ENCODE assay signal across 24 mouse cellular contexts in genomic region chr7:90277769-90278168, GRCm38 (mm10). TPM values are rescaled to one million over a fixed set of nuclear protein-coding genes. Genes with fewer than 3 reads are reported as not detected.
DNase-seq lines count a peak whose midpoint lies in the region; ATAC-seq lines count a peak whose summit lies in the region.
"Had no signal": no experiment of that assay in that cellular context is flagged by ENCODE, and none has a peak within 500 bp of the region (broad histone marks: within the 10 kb centered on the region; RNA-seq: fewer than 3 reads in every experiment).

No protein-coding gene starts in this region.

- 68% methylated on average over 4 of the region's 4 CpGs for WGBS in intestine, embryonic 15.5 days
- WGBS in intestine, embryonic 16.5 days: 70% methylated on average over 4 of the region's 4 CpGs
- WGBS in kidney, embryonic 14.5 days: 17% methylated on average over 4 of the region's 4 CpGs
- WGBS in kidney, embryonic 16.5 days: 16% methylated on average over 4 of the region's 4 CpGs

- no peak overlapping the region for H3K4me2 ChIP-seq in intestine, embryonic 15.5 days (replicated peaks)
- no peak overlapping the region for H3K4me2 ChIP-seq in intestine, embryonic 16.5 days (ENCODE audit: low read depth, low read length)
- no peak overlapping the region for H3K4me2 ChIP-seq in kidney, embryonic 14.5 days (replicated peaks; ENCODE audit: low read depth, low read length)
- H3K4me2 ChIP-seq in kidney, embryonic 16.5 days (replicated peaks; ENCODE audit: low read depth, low read length): 0 out of 2 replicates have a peak overlapping the region, but pooled peaks have one; percentile 11
- H3K4me2 ChIP-seq: hindbrain, embryonic 12.5 days; midbrain, embryonic 13.5 days; neural tube, embryonic 12.5 days had no signal

- DNase-seq in lung, postnatal 25 days (ENCODE audit: low spot score): peak; percentile 43
- no peak for DNase-seq in left cerebral cortex, postnatal 10 days (ENCODE audit: extremely low spot score in 1 of 2, low spot score in 2 of 2)
- DNase-seq in urinary bladder, postnatal 10 days (ENCODE audit: low spot score): no peak
- DNase-seq: cerebellum, adult 2 months; gastrocnemius, postnatal 10 days; heart, postnatal 10 days; right cerebral cortex, postnatal 4 days; thymus, postnatal 36 days had no signal

- H3K36me3 ChIP-seq in intestine, embryonic 15.5 days: no peaks in the 10 kb centered on the region
- no peaks in the 10 kb centered on the region for H3K36me3 ChIP-seq in intestine, embryonic 16.5 days (ENCODE audit: control insufficient read depth, insufficient read depth, low read length)
- no peaks in the 10 kb centered on the region for H3K36me3 ChIP-seq in kidney, embryonic 14.5 days (ENCODE audit: control insufficient read depth, insufficient read depth, low read length)
- no peaks in the 10 kb centered on the region for H3K36me3 ChIP-seq in kidney, embryonic 16.5 days (ENCODE audit: insufficient read depth, low read length)
- H3K36me3 ChIP-seq: forebrain, embryonic 10.5 days; hindbrain, embryonic 12.5 days; limb, embryonic 10.5 days; midbrain, embryonic 13.5 days; neural tube, embryonic 12.5 days had no signal

- no peaks in the 10 kb centered on the region for H3K9me3 ChIP-seq in intestine, embryonic 15.5 days
- no peaks in the 10 kb centered on the region for H3K9me3 ChIP-seq in intestine, embryonic 16.5 days (ENCODE audit: control insufficient read depth, low read length)
- no peaks in the 10 kb centered on the region for H3K9me3 ChIP-seq in kidney, embryonic 14.5 days (ENCODE audit: control insufficient read depth, low read length)
- no peaks in the 10 kb centered on the region for H3K9me3 ChIP-seq in kidney, embryonic 16.5 days (ENCODE audit: low read length)
- H3K9me3 ChIP-seq: forebrain, embryonic 10.5 days; hindbrain, embryonic 12.5 days; limb, embryonic 10.5 days; midbrain, embryonic 13.5 days; neural tube, embryonic 12.5 days had no signal

- H3K27ac ChIP-seq in intestine, embryonic 15.5 days: no peak overlapping the region
- H3K27ac ChIP-seq in intestine, embryonic 16.5 days (ENCODE audit: low read length): no peak overlapping the region
- 0 out of 2 replicates have a peak overlapping the region, but pooled peaks have one; percentile 26 for H3K27ac ChIP-seq in kidney, embryonic 14.5 days (ENCODE audit: low read depth, low read length)
- H3K27ac ChIP-seq in kidney, embryonic 16.5 days (ENCODE audit: low read length): peak overlapping the region; percentile 66; the same call in 1 of the 2 replicates
- H3K27ac ChIP-seq: forebrain, embryonic 10.5 days; hindbrain, embryonic 12.5 days; limb, embryonic 10.5 days; macrophage; midbrain, embryonic 13.5 days; neural tube, embryonic 12.5 days had no signal

- no peak overlapping the region for H3K4me3 ChIP-seq in intestine, embryonic 15.5 days (replicated peaks)
- H3K4me3 ChIP-seq in intestine, embryonic 16.5 days (ENCODE audit: low read length): no peak overlapping the region
- no peak overlapping the region for H3K4me3 ChIP-seq in kidney, embryonic 14.5 days (ENCODE audit: low read length)
- no peak overlapping the region for H3K4me3 ChIP-seq in kidney, embryonic 16.5 days (ENCODE audit: low read length)
- H3K4me3 ChIP-seq: forebrain, embryonic 10.5 days; hindbrain, embryonic 12.5 days; limb, embryonic 10.5 days; midbrain, embryonic 13.5 days; neural tube, embryonic 12.5 days had no signal

- no peaks in the 10 kb centered on the region for H3K4me1 ChIP-seq in intestine, embryonic 15.5 days (replicated peaks)
- no peaks in the 10 kb centered on the region for H3K4me1 ChIP-seq in intestine, embryonic 16.5 days (ENCODE audit: control insufficient read depth, insufficient read depth, low read length)
- H3K4me1 ChIP-seq in kidney, embryonic 14.5 days (ENCODE audit: control insufficient read depth, insufficient read depth, low read length): peaks cover 10% of the 10 kb centered on the region; the same call in 1 of the 2 replicates
- H3K4me1 ChIP-seq in kidney, embryonic 16.5 days (ENCODE audit: insufficient read depth, low read length): peaks cover 21% of the 10 kb centered on the region; the same call in 1 of the 2 replicates
- H3K4me1 ChIP-seq: forebrain, embryonic 10.5 days; hindbrain, embryonic 12.5 days; midbrain, embryonic 13.5 days; neural tube, embryonic 12.5 days had no signal

- no peak overlapping the region for H3K9ac ChIP-seq in intestine, embryonic 15.5 days
- no peak overlapping the region for H3K9ac ChIP-seq in intestine, embryonic 16.5 days (ENCODE audit: low read depth, low read length)
- H3K9ac ChIP-seq in kidney, embryonic 14.5 days (ENCODE audit: low read depth, low read length): no peak overlapping the region
- H3K9ac ChIP-seq in kidney, embryonic 16.5 days (replicated peaks; ENCODE audit: low read length): no peak overlapping the region
- H3K9ac ChIP-seq: hindbrain, embryonic 12.5 days; midbrain, embryonic 13.5 days; neural tube, embryonic 12.5 days had no signal

- intact Hi-C loops in left cerebral cortex, postnatal 10 days (cut with DNase I): no loop called here

- no peaks in the 10 kb centered on the region for H3K27me3 ChIP-seq in intestine, embryonic 15.5 days (replicated peaks)
- no peaks in the 10 kb centered on the region for H3K27me3 ChIP-seq in intestine, embryonic 16.5 days (replicated peaks; ENCODE audit: control insufficient read depth, insufficient read depth, low read length)
- no peaks in the 10 kb centered on the region for H3K27me3 ChIP-seq in kidney, embryonic 14.5 days (ENCODE audit: control insufficient read depth, insufficient read depth, low read length)
- H3K27me3 ChIP-seq in kidney, embryonic 16.5 days (ENCODE audit: insufficient read depth, low read length): no peaks in the 10 kb centered on the region
- H3K27me3 ChIP-seq: hindbrain, embryonic 12.5 days; midbrain, embryonic 13.5 days; neural tube, embryonic 12.5 days had no signal

- ATAC-seq in intestine, embryonic 15.5 days: 0 out of 2 replicates have a peak, but pooled peaks have one; percentile 31
- no peak; the same call in 1 of the 2 replicates for ATAC-seq in intestine, embryonic 16.5 days
- no peak; the same call in 1 of the 2 replicates for ATAC-seq in kidney, embryonic 14.5 days (ENCODE audit: low FRiP score, low TSS enrichment)
- ATAC-seq in kidney, embryonic 16.5 days (ENCODE audit: low FRiP score, low TSS enrichment): peak; percentile 40
- no peak for ATAC-seq in frontal cortex, adult (ENCODE audit: low TSS enrichment)
- ATAC-seq: midbrain, embryonic 13.5 days had no signal

RNA-seq across cellular contexts. Expression of gene Ccdc83, which starts 12.2 kb away (rescaled TPM):
- polyA plus RNA-seq in intestine, embryonic 15.5 days (2015; fragmentation: Nextera tagmentation; extraction: Ambion mirVana): not detected in 2 replicates
- polyA plus RNA-seq in intestine, embryonic 16.5 days (2015; fragmentation: Nextera tagmentation; extraction: Ambion mirVana): not detected in 2 replicates
- not detected in 2 replicates for polyA plus RNA-seq in kidney, embryonic 14.5 days (2014; fragmentation: Nextera tagmentation; extraction: Ambion mirVana)
- not detected in 2 replicates for polyA plus RNA-seq in kidney, embryonic 16.5 days (2015; fragmentation: Nextera tagmentation; extraction: Ambion mirVana)
- total RNA-seq in left cerebral cortex, postnatal 10 days (2021): not detected
- total RNA-seq: adrenal gland, adult 18-20 months; adrenal gland, postnatal 4 days; heart, postnatal 10 days; layer of hippocampus, adult 8-10 months; left cerebral cortex, adult 18-20 months; liver, adult 2 months had no signal
- polyA plus RNA-seq: cerebellum, adult 2 months; forebrain, embryonic 10.5 days; hindbrain, embryonic 12.5 days; limb, embryonic 10.5 days; liver, adult 2 months; macrophage; midbrain, embryonic 13.5 days; neural tube, embryonic 12.5 days had no signal

RNA-seq across cellular contexts. Expression of gene Sytl2, which starts 24.3 kb away (rescaled TPM):
- 9.4 and 9.9 TPM in 2 replicates for polyA plus RNA-seq in intestine, embryonic 15.5 days (2015; fragmentation: Nextera tagmentation; extraction: Ambion mirVana)
- polyA plus RNA-seq in intestine, embryonic 16.5 days (2015; fragmentation: Nextera tagmentation; extraction: Ambion mirVana): 8.9 and 9.4 TPM in 2 replicates
- 3.8 and 9.2 TPM in 2 replicates for polyA plus RNA-seq in kidney, embryonic 14.5 days (2014; fragmentation: Nextera tagmentation; extraction: Ambion mirVana)
- polyA plus RNA-seq in kidney, embryonic 16.5 days (2015; fragmentation: Nextera tagmentation; extraction: Ambion mirVana): 10.1 and 11.1 TPM in 2 replicates
- total RNA-seq in left cerebral cortex, postnatal 10 days (2021): 10 to 100 TPM; 59.4 to 61.8 TPM

Comparison
In these comparisons a context has a peak if more than half of its experiments do, and no peak if none do; other contexts are left out.
1. ATAC-seq: peak in intestine, embryonic 15.5 days (single experiment) and kidney, embryonic 16.5 days (single experiment); none in intestine, embryonic 16.5 days (single experiment), kidney, embryonic 14.5 days (single experiment) and frontal cortex, adult (single experiment).
2. H3K27ac ChIP-seq: peak in kidney, embryonic 14.5 days (single experiment) and kidney, embryonic 16.5 days (single experiment); none in intestine, embryonic 15.5 days (single experiment) and intestine, embryonic 16.5 days (single experiment).